Mouse (Mus musculus) liver, embryonic 12.5 days (tissue): ENCODE measurements at regions not wholly inside any gene's neighbourhood (a gene's known extent, or its start where the extent isn't known, plus 50 kb on each side); places are given as distances from the start of the nearest gene placed in this dataset.
"Not testable (repeated sequence)": the region's sequence is repeated elsewhere in the genome, so short reads cannot be mapped to it uniquely, and the experiment has no call there.

Experiments
- ATAC-seq: fragments of 200-750 bp; cut with Nextera tagmentation; 2 replicates; pipeline ENCODE4 v1.8.0; 2017; ENCODE audit warnings: moderate number of reproducible peaks, mild to moderate bottlenecking, moderate library complexity
- H3K27ac ChIP-seq: fragments of 300-500 bp; sonication (generic); 2 replicates; pipeline ENCODE4 v1.5.1; 2016; ENCODE audit warnings: mild to moderate bottlenecking
- H3K27me3 ChIP-seq: fragments of 300-500 bp; sonication (generic); replicated peaks from 2 replicates; pipeline ENCODE4 v1.6.1; 2016; ENCODE audit warnings: mild to moderate bottlenecking, moderate library complexity
- H3K36me3 ChIP-seq: fragments of 300-500 bp; sonication (generic); 2 replicates; pipeline ENCODE4 v1.6.1; 2016; ENCODE audit warnings: mild to moderate bottlenecking, moderate library complexity
- H3K4me1 ChIP-seq: fragments of 300-500 bp; sonication (generic); 2 replicates; pipeline ENCODE4 v1.6.1; 2016
- H3K4me2 ChIP-seq: fragments of 300-500 bp; sonication (generic); 2 replicates; pipeline ENCODE4 v1.6.1; 2016; ENCODE audit warnings: mild to moderate bottlenecking, moderate library complexity
- H3K4me3 ChIP-seq: fragments of 300-500 bp; sonication (generic); 2 replicates; pipeline ENCODE4 v1.5.1; 2016; ENCODE audit warnings: mild to moderate bottlenecking, moderate library complexity
- H3K9ac ChIP-seq: fragments of 300-500 bp; sonication (generic); 2 replicates; pipeline ENCODE4 v1.6.1; 2016; ENCODE audit warnings: mild to moderate bottlenecking, moderate library complexity
- H3K9me3 ChIP-seq: fragments of 300-500 bp; sonication (generic); replicated peaks from 2 replicates; pipeline ENCODE4 v1.6.1; 2016; ENCODE audit warnings: mild to moderate bottlenecking, moderate library complexity
- WGBS: fragments of 180-500 bp; shearing (Covaris S2); methylation state at CpG from one replicate; pipeline ENCODE4 v1.1.7; 2016; ENCODE audit not compliant: insufficient replicate concordance; 5-methylcytosine and 5-hydroxymethylcytosine counted together

DNA sequence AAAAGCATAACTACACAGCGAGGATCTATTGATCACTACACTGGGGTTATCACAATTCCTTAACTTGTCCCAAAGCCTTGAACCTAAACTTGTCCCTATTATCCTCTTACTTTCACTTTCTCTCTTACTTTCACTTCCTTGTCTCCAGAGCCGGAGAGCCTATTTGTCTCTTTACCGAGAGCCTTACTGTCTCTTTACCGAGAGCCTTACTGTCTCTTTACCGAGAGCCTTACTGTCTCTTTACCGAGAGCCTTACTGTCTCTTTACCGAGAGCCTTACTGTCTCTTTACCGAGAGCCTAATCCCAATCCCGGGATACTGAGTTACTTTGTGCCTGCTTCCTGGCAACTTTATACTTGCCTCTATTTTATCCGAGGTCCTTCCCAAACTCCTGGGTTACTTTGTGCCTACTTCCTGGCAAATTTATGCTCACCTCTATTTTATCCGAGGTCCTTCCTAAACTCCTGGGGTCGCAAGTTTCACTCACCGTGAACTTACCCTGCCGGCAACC is 335.3 kb upstream of the Ccng1 start:
- not testable (repeated sequence) for H3K27me3 ChIP-seq, H3K9ac ChIP-seq, H3K4me3 ChIP-seq, H3K9me3 ChIP-seq, ATAC-seq, H3K4me1 ChIP-seq, H3K36me3 ChIP-seq, H3K4me2 ChIP-seq, H3K27ac ChIP-seq
- WGBS = 79% methylated on average over 12 of the region's 14 CpGs

DNA sequence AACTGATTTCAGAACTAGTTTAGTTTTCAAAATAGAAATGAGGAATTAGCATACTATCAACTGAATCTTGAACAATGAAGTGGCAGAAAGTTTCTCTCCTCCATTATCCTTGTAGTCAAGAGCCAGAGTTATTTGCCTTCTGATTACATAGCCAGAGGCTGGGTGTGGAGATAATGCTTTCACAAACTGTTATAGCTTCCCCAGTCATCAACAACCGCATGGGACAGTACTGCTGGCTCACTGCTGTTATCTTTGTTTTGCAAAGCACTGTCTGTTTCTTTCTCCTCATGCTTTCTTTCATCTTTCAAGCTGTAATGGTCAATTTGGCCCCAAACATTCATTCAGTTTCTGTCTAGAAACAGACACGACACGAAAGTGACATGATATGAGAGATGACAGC is 308.5 kb upstream of the Ccng1 start:
- Histone ChIP-seq H3K9me3 (no peaks in the 10 kb centered on the region), H3K4me2 (no peak overlapping the region), H3K36me3 (no peaks in the 10 kb centered on the region), H3K4me1 (no peaks in the 10 kb centered on the region), H3K27me3 (no peaks in the 10 kb centered on the region), H3K27ac (no peak overlapping the region), H3K9ac (no peak overlapping the region), H3K4me3 (no peak overlapping the region)
- ATAC-seq = peak; percentile 76
- WGBS = 32% methylated on average over 3 of the region's 3 CpGs

DNA sequence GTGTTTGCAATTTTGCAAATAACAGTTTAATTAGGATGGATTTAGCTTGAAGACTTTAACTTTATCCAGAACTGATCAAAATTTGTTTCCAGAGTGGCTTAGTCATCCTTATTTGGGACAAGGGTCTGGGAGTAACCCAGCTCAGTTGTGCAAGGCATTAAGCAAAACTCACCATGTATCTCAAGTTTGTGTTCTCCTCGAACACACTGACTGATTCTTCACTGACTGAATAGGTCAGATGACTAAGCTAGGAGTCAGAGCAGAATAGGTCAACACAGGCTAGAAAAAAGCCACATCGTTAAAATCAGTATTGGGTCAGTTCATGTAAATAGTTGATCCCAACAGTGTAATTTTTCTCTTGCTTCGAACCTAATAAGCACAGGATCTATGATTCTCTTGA is 302.7 kb upstream of the Ccng1 start:
- H3K9me3 ChIP-seq = no peaks in the 10 kb centered on the region
- WGBS = 47% methylated on average over 3 of the region's 3 CpGs
- no peak overlapping the region for H3K9ac ChIP-seq
- H3K4me3 ChIP-seq = no peak overlapping the region
- no peaks in the 10 kb centered on the region for H3K27me3 ChIP-seq
- H3K27ac ChIP-seq = no peak overlapping the region
- no peak for ATAC-seq
- no peaks in the 10 kb centered on the region for H3K36me3 ChIP-seq
- H3K4me1 ChIP-seq = no peaks in the 10 kb centered on the region
- H3K4me2 ChIP-seq = no peak overlapping the region

DNA sequence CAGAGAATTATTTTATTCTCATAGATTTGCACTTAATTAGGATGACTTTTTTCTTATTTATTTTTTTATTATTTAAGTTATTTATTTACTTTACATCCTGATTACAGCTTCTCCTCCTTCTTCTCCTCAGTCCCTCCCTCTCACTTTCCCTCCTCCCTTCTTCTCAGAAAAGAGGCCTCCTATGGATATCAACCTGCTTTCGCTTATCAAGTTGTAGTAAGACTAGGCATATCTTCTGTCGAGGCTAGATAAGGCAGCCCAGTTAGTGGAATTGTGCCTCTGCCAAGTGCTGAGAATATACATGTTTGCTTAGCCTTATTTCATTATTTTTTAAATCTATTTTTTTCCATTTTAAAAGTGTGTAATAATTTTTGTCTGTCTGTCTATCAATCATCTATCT is 274.9 kb upstream of the Ccng1 start:
- H3K9ac ChIP-seq = no peak overlapping the region
- no peak overlapping the region for H3K4me3 ChIP-seq
- H3K27ac ChIP-seq = no peak overlapping the region
- H3K9me3 ChIP-seq = no peaks in the 10 kb centered on the region
- H3K4me2 ChIP-seq = no peak overlapping the region
- peak; percentile 86 for ATAC-seq
- H3K27me3 ChIP-seq = no peaks in the 10 kb centered on the region
- WGBS = 56% methylated on average over 2 of the region's 2 CpGs
- H3K4me1 ChIP-seq = no peaks in the 10 kb centered on the region
- no peaks in the 10 kb centered on the region for H3K36me3 ChIP-seq

- 41% methylated on average over 3 of the region's 3 CpGs for WGBS
- no peak for ATAC-seq
- H3K36me3 ChIP-seq = no peaks in the 10 kb centered on the region
- no peaks in the 10 kb centered on the region for H3K27me3 ChIP-seq
- H3K9ac ChIP-seq = no peak overlapping the region
- H3K27ac ChIP-seq = no peak overlapping the region
- H3K4me3 ChIP-seq = no peak overlapping the region
- H3K4me2 ChIP-seq = no peak overlapping the region
- H3K9me3 ChIP-seq = no peaks in the 10 kb centered on the region
- no peaks in the 10 kb centered on the region for H3K4me1 ChIP-seq
Measured at GRCm38 (mm10) chr11:41010096-41010495, 255.0 kb upstream of the Ccng1 start.

DNA sequence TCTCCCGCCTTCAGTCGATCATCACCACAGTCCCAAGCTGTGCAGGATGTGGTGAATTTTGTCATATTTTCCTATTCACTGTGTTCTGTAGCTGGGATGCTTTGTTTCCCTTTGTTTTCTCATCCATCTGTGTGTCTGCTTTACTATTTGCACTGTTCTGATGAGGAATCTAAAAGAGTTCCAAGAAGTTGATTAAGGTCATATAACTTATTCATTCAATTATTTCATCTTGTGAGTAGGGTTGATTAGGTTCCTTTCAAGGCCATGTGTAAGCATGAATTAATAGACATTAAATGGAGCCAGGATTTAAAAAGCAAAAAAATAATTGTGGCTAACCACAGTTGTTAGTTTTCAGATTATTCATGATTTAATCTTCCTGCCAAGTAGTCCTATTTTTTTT is 217.7 kb upstream of the Ccng1 start:
- no peak overlapping the region for H3K4me2 ChIP-seq
- H3K9ac ChIP-seq = no peak overlapping the region
- no peaks in the 10 kb centered on the region for H3K27me3 ChIP-seq
- H3K27ac ChIP-seq = no peak overlapping the region
- no peaks in the 10 kb centered on the region for H3K9me3 ChIP-seq
- 62% methylated on average over 2 of the region's 2 CpGs for WGBS
- H3K36me3 ChIP-seq = no peaks in the 10 kb centered on the region
- H3K4me1 ChIP-seq = no peaks in the 10 kb centered on the region
- no peak overlapping the region for H3K4me3 ChIP-seq
- no peak for ATAC-seq

GRCm38 (mm10) chr11:40927168-40927567 is 172.1 kb upstream of the Ccng1 start:
- H3K4me3 ChIP-seq = no peak overlapping the region
- H3K9ac ChIP-seq = no peak overlapping the region
- WGBS = 4% methylated on average over 12 of the region's 12 CpGs
- H3K9me3 ChIP-seq = no peaks in the 10 kb centered on the region
- H3K4me1 ChIP-seq = no peaks in the 10 kb centered on the region
- H3K27me3 ChIP-seq = no peaks in the 10 kb centered on the region
- no peaks in the 10 kb centered on the region for H3K36me3 ChIP-seq
- H3K4me2 ChIP-seq = peak overlapping the region; percentile 49
- no peak overlapping the region for H3K27ac ChIP-seq
- ATAC-seq = no peak

GRCm38 (mm10) chr11:40891485-40891884 is 136.4 kb upstream of the Ccng1 start:
- Histone ChIP-seq H3K9ac (no peak overlapping the region), H3K9me3 (no peaks in the 10 kb centered on the region), H3K27me3 (no peaks in the 10 kb centered on the region), H3K4me2 (no peak overlapping the region), H3K36me3 (no peaks in the 10 kb centered on the region), H3K27ac (no peak overlapping the region), H3K4me3 (no peak overlapping the region), H3K4me1 (no peaks in the 10 kb centered on the region)
- no peak for ATAC-seq
- WGBS = 75% methylated on average over 1 of the region's 1 CpGs

GRCm38 (mm10) chr11:40884509-40884908 is 129.4 kb upstream of the Ccng1 start:
- WGBS = 56% methylated on average over 5 of the region's 5 CpGs
- Histone ChIP-seq H3K27ac (no peak overlapping the region), H3K36me3 (no peaks in the 10 kb centered on the region), H3K4me1 (no peaks in the 10 kb centered on the region), H3K27me3 (no peaks in the 10 kb centered on the region), H3K9ac (no peak overlapping the region), H3K9me3 (no peaks in the 10 kb centered on the region), H3K4me3 (no peak overlapping the region), H3K4me2 (no peak overlapping the region)
- no peak for ATAC-seq

GRCm38 (mm10) chr11:40879589-40879988 is 124.5 kb upstream of the Ccng1 start:
- WGBS = 63% methylated on average over 5 of the region's 5 CpGs
- no peaks in the 10 kb centered on the region for H3K9me3 ChIP-seq
- H3K4me3 ChIP-seq = no peak overlapping the region
- H3K4me1 ChIP-seq = no peaks in the 10 kb centered on the region
- H3K27ac ChIP-seq = no peak overlapping the region
- no peak for ATAC-seq
- no peaks in the 10 kb centered on the region for H3K36me3 ChIP-seq
- H3K4me2 ChIP-seq = no peak overlapping the region
- no peaks in the 10 kb centered on the region for H3K27me3 ChIP-seq
- no peak overlapping the region for H3K9ac ChIP-seq

DNA sequence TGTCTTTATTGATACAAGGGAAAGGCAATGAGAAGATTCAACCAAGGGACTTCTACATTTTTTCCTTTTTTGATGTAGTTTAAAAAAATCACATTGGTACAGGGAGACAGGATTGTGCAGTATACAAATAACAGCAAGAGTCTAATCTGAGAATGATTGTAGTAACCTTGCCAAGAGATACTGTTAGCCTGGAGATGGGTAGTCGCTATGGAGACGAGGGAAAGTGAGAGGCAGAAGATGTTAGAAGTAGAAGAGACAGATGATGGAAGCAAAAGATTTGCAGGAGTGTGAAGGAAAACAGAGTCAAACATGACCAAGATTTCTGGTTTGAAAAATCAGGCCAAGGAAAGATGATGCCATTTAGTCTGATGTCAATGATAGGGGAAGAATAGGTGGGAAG is 117.9 kb upstream of the Ccng1 start:
- Histone ChIP-seq H3K27me3 (no peaks in the 10 kb centered on the region), H3K27ac (no peak overlapping the region), H3K4me1 (no peaks in the 10 kb centered on the region), H3K9ac (no peak overlapping the region), H3K4me2 (no peak overlapping the region), H3K4me3 (no peak overlapping the region), H3K36me3 (no peaks in the 10 kb centered on the region), H3K9me3 (no peaks in the 10 kb centered on the region)
- no peak for ATAC-seq
- 61% methylated on average over 2 of the region's 2 CpGs for WGBS

DNA sequence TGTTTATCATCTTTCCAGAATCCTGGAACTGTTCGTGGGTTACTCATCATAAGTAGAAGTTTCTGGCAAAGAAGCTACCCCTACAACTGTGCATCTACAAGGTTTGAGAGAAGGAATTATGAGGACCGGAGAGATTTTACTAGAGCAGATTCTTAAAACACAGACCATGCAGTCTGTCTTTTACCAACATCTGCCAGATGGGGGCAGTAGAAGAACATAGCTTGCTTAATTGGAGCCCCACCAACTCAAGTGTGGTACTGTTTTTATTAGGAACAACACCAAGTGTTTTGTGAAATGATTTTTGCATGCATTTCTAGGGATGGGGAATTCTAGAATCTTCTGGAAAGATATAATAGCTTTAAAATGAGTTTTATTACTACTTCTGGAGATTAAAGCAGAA is 110.6 kb upstream of the Ccng1 start:
- H3K4me3 ChIP-seq = no peak overlapping the region
- no peak overlapping the region for H3K4me2 ChIP-seq
- WGBS = 21% methylated on average over 2 of the region's 2 CpGs
- no peaks in the 10 kb centered on the region for H3K4me1 ChIP-seq
- no peak for ATAC-seq
- no peaks in the 10 kb centered on the region for H3K9me3 ChIP-seq
- H3K9ac ChIP-seq = no peak overlapping the region
- no peaks in the 10 kb centered on the region for H3K27me3 ChIP-seq
- H3K27ac ChIP-seq = no peak overlapping the region
- no peaks in the 10 kb centered on the region for H3K36me3 ChIP-seq

GRCm38 (mm10) chr11:40851361-40851760 is 96.2 kb upstream of the Ccng1 start:
- WGBS = 76% methylated on average over 1 of the region's 1 CpGs
- Histone ChIP-seq H3K4me3 (no peak overlapping the region), H3K9ac (no peak overlapping the region), H3K4me2 (no peak overlapping the region), H3K36me3 (no peaks in the 10 kb centered on the region), H3K9me3 (no peaks in the 10 kb centered on the region), H3K27ac (no peak overlapping the region), H3K27me3 (no peaks in the 10 kb centered on the region), H3K4me1 (no peaks in the 10 kb centered on the region)
- no peak for ATAC-seq
